Mouse (Mus musculus) CD4-positive, CD25-positive, alpha-beta regulatory T cell, adult 2 months (primary cell): ENCODE results near the gene Tgfbr2.
"Not testable (repeated sequence)": the region's sequence is repeated elsewhere in the genome, so short reads cannot be mapped to it uniquely, and the experiment has no call there.

Source experiments
- DNase-seq: peaks from one replicate; pipeline ENCODE4 v3.0.0-alpha.2; 2012; ENCODE audit warnings: low read depth, low spot score

Gene Tgfbr2

DNA sequence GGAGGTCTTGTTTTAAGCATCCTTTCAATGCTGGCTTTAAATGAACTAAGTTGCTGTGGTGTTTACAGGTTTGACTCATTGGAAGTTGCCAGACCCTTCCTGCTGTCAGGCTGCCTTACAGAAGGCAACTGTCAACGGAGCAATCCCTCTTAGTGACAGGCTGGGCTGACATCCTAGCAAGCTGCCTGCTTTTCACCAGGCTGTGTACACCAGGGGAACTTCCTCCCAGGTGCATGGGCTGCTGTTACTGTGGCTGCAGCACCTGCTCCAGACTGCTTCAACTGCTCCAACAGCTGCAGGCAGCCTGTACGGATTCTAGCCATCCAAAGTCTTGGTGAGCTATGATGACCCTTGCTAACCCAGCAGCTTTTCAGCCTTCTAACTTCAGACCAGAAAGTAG lies 98.2 kb downstream of the Tgfbr2 start:
- no peak for DNase-seq

DNA sequence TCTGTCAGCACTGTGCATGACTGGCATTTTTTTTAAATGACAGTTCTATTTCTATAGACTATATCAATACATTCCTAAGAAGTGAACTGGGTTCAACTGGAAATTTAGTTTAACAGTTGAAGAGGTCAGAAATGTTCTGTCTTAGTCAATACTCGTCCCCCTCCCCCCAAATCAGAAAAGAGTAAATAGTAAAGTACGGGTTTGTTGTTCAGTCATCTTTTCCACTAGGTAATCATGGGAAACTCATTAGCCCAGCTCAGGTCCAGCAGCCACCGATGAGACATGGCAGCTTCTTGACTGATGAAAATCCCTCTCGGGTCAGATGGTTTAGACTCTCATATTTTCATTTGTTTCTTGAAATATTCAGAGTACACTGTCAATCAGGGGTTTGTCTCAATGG lies 99.0 kb downstream of the Tgfbr2 start:
- no peak for DNase-seq

DNA sequence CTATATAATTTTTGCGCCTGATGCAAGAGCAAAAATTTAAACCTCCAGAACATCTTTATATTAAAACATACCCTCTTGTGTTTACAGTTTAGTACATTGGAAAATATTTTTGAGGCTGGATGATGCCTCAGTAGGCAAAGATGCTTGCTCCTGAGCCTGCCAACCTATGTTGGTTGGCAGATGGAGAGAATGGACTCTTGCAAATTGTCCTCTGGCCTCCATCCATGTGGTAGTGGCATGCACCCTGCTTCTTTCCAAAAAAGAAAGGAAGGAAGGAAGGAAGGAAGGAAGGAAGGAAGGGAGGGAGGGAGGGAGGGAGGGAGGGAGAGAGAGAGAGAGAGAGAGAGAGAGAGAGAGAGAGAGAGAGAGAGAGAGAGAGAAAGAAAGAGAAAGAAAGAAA lies 103.6 kb downstream of the Tgfbr2 start:
- DNase-seq: not testable (repeated sequence)

DNA sequence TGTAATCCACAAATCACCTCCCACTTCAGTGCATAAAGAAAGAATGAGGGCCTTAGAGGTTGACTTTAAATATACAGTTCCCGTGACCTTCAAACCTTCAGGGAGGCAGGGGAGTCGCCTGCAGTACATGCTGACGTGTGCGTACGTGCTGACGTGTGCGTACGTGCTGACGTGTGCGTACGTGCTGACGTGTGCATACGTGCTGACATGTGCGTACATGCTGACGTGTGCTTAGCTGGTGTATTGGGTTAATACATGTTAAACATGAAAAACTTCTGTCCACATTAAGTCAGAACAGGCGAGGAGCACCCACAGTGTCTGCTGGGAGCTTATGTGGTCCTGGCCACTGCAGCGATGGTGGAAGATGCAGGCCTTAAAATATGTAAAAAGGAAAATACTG lies 110.4 kb downstream of the Tgfbr2 start:
- DNase-seq: no peak

DNA sequence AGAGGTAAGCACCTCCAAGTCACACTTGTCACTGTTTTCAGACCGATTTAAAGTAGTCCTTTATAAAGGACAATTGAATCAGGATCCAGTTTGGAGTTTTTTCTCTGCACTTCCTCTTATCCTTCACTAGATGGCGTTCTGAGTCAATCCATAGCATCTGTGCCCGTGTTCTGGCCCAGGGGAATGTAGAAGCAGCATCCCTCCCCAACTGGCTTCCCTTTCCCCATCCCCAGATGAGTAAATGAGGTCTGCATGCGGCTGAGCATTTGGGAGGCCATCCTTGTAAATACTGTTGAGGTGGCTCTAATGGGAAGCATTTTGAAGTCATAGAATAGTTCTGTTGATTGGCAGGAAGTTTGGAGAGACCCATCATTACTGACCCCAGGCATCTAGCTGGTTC lies 114.5 kb downstream of the Tgfbr2 start:
- DNase-seq: peak; percentile 62

DNA sequence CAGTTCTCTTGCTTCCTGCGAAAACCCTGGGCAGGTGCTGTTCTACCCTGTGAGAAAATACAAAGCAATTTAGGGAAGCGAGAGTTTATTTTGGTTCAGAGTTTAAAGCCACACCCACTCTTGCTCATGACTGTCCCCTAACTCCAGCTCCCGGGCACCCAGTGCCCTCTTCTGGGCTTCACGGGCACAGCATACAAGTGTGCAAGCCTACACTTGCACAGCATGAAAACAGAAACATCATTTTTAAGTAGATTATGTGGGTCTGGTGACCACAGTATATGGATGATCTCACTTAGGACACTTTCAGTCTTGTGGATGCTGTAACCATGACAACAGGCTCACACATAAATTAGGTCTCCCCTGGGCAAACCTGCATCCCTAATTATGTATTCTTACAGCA lies 116.0 kb downstream of the Tgfbr2 start:
- DNase-seq: peak; percentile 42

DNA sequence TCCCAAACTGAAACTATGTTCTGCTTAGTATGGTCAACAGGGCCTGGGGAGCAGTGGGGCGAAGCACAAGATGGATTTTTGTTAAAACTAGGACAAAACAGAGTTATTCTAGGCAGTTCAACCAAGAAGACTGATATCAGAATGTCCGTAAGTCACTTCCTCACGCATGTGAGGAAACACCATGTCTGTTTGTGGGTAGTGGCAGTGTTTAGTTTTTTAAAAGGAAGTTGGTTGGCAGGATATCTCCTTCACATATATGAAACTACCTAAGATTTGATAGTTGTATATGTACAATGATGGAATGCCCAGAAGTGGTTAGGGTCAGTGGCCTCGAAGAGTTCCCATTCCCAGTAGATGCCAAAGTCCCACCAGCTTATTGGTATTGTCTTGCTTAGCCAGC lies 116.7 kb downstream of the Tgfbr2 start:
- DNase-seq: no peak

DNA sequence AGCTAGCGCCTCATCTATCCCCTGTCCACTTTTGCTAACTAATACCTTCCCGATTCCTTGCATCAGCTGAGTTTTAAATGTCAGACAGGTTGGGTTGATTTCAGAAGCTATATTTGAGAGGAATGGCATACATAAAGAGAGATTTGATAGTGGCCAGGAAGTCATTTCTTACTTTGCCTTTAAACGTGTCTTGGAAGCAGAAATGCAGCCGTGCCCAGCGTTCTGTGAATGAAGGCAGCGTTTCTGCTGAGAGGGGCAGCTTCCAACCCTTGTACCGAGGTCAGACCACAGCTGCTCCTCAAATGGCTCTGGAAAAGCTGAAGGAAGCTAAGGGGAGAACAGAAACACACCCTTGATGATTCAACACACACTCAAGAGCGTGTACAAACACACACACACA lies 121.2 kb downstream of the Tgfbr2 start:
- DNase-seq: no peak

DNA sequence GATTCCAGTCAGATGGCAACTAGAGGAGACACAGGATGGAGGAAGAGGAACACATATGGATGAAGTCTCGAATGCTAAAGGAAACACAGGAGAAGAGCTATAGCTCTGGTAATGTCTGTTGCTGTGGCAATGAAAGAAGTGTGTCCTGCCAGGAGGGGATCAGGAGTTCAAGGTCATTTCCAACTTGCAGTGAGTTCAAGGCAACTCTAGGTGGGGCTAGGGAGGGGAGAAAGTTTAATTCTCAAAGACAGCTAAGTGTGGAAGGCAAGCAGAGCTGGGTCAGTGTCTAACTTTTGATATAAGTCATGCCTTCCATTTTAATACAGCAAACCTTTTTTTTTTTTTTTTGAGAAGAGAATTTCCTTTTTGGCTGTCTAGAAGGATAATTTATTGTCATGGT lies 125.2 kb downstream of the Tgfbr2 start:
- peak; percentile 15 for DNase-seq

DNA sequence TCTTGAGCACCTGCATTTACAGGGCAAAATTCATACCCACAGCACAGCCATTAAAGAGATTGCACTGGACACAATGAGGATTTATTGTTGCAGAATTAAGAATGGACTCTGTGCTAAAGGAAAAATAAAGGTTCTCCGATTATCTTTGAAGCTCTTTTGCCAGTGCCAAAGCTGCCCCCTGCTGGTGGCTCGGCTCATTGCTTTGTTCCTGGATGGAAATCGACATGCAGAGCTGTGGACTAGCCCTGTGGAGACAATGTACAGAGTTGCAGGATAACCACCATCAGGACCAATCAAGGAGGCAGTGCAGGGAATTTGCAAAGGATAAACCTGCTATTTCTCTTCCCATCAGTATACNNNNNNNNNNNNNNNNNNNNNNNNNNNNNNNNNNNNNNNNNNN lies 133.4 kb downstream of the Tgfbr2 start:
- DNase-seq: peak; percentile 78

DNA sequence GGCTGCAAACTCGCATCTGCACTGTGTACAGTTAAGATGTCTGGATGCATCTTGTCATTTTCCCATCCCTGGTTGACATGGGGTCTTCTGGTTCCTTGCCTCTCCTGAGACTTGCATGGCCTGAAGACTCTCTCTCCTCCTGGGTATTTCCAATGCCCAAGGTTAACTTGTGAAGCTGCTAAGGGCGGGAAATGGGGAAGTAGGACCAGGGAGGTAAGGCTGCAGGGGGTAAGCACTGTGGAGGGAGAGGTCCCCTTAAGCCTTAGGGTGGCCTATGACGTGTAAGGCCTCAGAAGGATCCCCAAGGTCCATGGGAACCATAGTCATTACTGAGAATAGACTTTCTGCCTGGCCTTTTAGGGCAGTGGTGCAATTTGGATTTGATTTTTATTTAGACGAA lies 133.8 kb downstream of the Tgfbr2 start:
- DNase-seq: no peak

DNA sequence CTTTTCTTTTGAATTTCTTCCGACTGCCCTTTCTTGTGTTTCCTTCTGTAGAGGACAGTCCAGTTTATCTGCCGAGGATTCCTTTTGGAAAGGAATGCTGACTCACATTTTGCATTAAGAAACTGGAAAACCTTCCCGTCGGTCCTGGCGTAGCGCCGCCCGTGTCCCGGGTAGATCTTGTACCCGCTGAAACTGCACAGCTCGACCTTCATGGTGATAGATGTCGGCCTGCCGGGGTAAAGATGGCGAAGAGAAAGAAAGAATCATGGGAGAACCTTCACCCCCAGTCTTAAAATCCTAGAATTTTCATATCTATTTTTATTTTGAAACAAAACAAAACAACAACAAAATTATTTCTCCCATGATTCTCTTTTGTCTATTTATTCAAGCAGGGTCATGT lies 134.3 kb downstream of the Tgfbr2 start:
- DNase-seq: not testable (repeated sequence)

DNA sequence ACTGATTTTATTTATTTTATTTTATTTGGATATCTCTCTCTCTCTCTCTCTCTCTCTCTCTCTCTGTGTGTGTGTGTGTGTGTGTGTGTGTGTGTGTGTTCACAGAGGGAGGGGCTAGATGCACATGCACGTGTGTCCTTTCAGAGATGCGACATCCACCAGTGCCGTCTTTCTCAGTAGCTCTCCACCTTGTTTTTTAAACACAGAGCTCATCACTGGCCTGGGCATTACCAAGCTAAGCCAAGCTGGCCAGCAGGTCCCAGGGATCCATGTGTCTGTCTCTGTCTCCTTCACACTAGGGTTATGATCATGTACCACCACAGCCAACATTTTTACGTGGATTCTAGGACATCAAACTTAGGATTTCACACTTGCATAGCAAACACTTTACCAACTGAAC lies 135.2 kb downstream of the Tgfbr2 start:
- DNase-seq: no peak

DNA sequence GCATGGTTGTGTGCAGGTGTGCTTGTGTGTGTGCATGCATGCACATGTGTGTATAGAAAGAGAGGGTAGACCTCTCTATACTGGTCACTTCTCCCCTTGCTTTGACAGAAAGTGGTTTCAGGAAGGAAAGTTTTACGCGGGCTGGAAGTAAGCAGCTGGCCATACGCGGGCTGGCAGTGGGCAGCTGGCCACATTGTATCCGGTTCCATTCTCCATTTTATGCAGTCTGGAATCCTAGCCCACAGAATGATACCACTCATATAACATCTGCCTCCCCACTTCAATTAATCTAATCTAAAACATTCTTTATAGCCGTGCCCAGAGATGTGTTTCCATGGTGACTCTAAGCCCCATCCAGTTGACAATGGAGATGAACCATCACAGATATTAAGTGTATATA lies 136.9 kb downstream of the Tgfbr2 start:
- DNase-seq: no peak
